Mouse (Mus musculus) left cerebral cortex, postnatal 25 days (tissue): ENCODE results near the gene Zfp36. TPM values are rescaled to one million over a fixed set of nuclear protein-coding genes. Genes with fewer than 3 reads are reported as not detected.
"Not testable (repeated sequence)": the region's sequence is repeated elsewhere in the genome, so short reads cannot be mapped to it uniquely, and the experiment has no call there.

Source experiments
- DNase-seq, 2 experiments: peaks; one replicate each; pipeline ENCODE4 v3.0.0; 2022; ENCODE audit warnings: low spot score in 2 of 2, mixed read lengths in 1 of 2
- intact Hi-C: fragments of 180-260 bp; cut with DNase I; formaldehyde crosslinking; loops from one replicate; pipeline ENCODE4 v1.15.1; 2025
- total RNA-seq, 2 experiments: library from RNA; stranded (reverse); gene quantifications; 2 replicates each; pipeline ENCODE4 v1.2.3; 2021

Gene Zfp36
- 1 to 10 TPM; 2.2 to 2.9 TPM for total RNA-seq

- intact Hi-C loops: no loop called here
Observed at GRCm38 (mm10) chr7:28380237-28381016, at the start of gene Zfp36. Gene Zfp36 (minus strand): TSS chr7:28380253.

GRCm38 (mm10) chr7:28427738-28428137 is 47.7 kb upstream of the Zfp36 start:
- no peak for DNase-seq

More at GRCm38 (mm10) chr7:28380237-28381016, at the start of gene Zfp36:
- no peak for DNase-seq

GRCm38 (mm10) chr7:28423018-28423417 is 43.0 kb upstream of the Zfp36 start:
- intact Hi-C loops: no loop called here

More at GRCm38 (mm10) chr7:28427738-28428137, 47.7 kb upstream of the Zfp36 start:
- intact Hi-C loops: no loop called here

GRCm38 (mm10) chr7:28419416-28419815 is 39.4 kb upstream of the Zfp36 start:
- DNase-seq: no peak
- intact Hi-C loops: no loop called here

More at GRCm38 (mm10) chr7:28423018-28423417, 43.0 kb upstream of the Zfp36 start:
- no peak for DNase-seq

- DNase-seq: peak in 1 of 2 experiments; percentile 40
- intact Hi-C loops: no loop called here
Observed at GRCm38 (mm10) chr7:28418096-28418670, 38.1 kb upstream of the Zfp36 start.

GRCm38 (mm10) chr7:28417368-28417767 is 37.3 kb upstream of the Zfp36 start:
- no peak for DNase-seq
- intact Hi-C loops: no loop called here

GRCm38 (mm10) chr7:28412826-28413225 is 32.8 kb upstream of the Zfp36 start:
- intact Hi-C loops: no loop called here
- DNase-seq: no peak

- intact Hi-C loops: no loop called here
- DNase-seq: no peak
Observed at GRCm38 (mm10) chr7:28410841-28411475, 30.9 kb upstream of the Zfp36 start.

GRCm38 (mm10) chr7:28401942-28402341 is 21.9 kb upstream of the Zfp36 start:
- no peak for DNase-seq
- intact Hi-C loops: no loop called here

- intact Hi-C loops: no loop called here
- no peak for DNase-seq
Observed at GRCm38 (mm10) chr7:28401030-28401429, 21.0 kb upstream of the Zfp36 start.

GRCm38 (mm10) chr7:28398696-28399340 is 18.8 kb upstream of the Zfp36 start:
- intact Hi-C loops: no loop called here

GRCm38 (mm10) chr7:28398000-28398399 is 17.9 kb upstream of the Zfp36 start:
- peak; percentile 20 to 45 for DNase-seq
- intact Hi-C loops: no loop called here

More at GRCm38 (mm10) chr7:28398696-28399340, 18.8 kb upstream of the Zfp36 start:
- DNase-seq: no peak

GRCm38 (mm10) chr7:28395425-28395824 is 15.4 kb upstream of the Zfp36 start:
- DNase-seq: no peak
- intact Hi-C loops: no loop called here

GRCm38 (mm10) chr7:28393272-28393951 is 13.4 kb upstream of the Zfp36 start:
- no peak for DNase-seq
- intact Hi-C loops: no loop called here

- intact Hi-C loops: no loop called here
- peak; percentile 95 to 100 for DNase-seq
Observed at GRCm38 (mm10) chr7:28392429-28393271, 12.6 kb upstream of the Zfp36 start, which contains the start of the genes Med29 and Paf1. Gene Med29 (minus strand): TSS chr7:28392708. Gene Paf1 (plus strand): TSS chr7:28392951.

- intact Hi-C loops: no loop called here
- DNase-seq: no peak
Observed at GRCm38 (mm10) chr7:28390331-28390730, 10.3 kb upstream of the Zfp36 start.

GRCm38 (mm10) chr7:28387384-28387783 is 7.3 kb upstream of the Zfp36 start:
- intact Hi-C loops: loop anchor here (5.0 kb wide), 1 partner anchor 75 kb away; the partner anchor contains the start of gene Timm50
- DNase-seq: not testable (repeated sequence)

- intact Hi-C loops: loop anchor here (1.0 to 5.0 kb wide), 2 partner anchors 14 to 75 kb away; partner anchors contain the start of gene Timm50
- not testable (repeated sequence) for DNase-seq
Observed at GRCm38 (mm10) chr7:28386877-28387276, 6.8 kb upstream of the Zfp36 start.
